Mouse (Mus musculus) gastrocnemius, postnatal 10 days (tissue): ENCODE results near the gene Frs2. TPM values are rescaled to one million over a fixed set of nuclear protein-coding genes. Genes with fewer than 3 reads are reported as not detected.
"Not testable (repeated sequence)": the region's sequence is repeated elsewhere in the genome, so short reads cannot be mapped to it uniquely, and the experiment has no call there.

ENCODE experiments used
- DNase-seq: peaks from one replicate; pipeline ENCODE4 v3.0.0; 2021; ENCODE audit warnings: mixed read lengths
- total RNA-seq, 2 experiments: library from RNA; stranded (reverse); gene quantifications; 2 replicates each; pipeline ENCODE4 v1.2.3; 2021

Frs2 gene
- total RNA-seq, 2 experiments from 2014 or later: 11.3 to 15.0 TPM

GRCm38 (mm10) chr10:117043497-117044166 lies 104.7 kb downstream of the Frs2 start:
- not testable (repeated sequence) for DNase-seq

GRCm38 (mm10) chr10:117042295-117042694 lies 106.0 kb downstream of the Frs2 start:
- no peak for DNase-seq

GRCm38 (mm10) chr10:117040355-117040754 lies 108.0 kb downstream of the Frs2 start:
- no peak for DNase-seq

GRCm38 (mm10) chr10:117033785-117034184 lies 114.5 kb downstream of the Frs2 start:
- DNase-seq: peak; percentile 90

GRCm38 (mm10) chr10:117031160-117031559 lies 117.2 kb downstream of the Frs2 start:
- DNase-seq: no peak

GRCm38 (mm10) chr10:117026176-117026575 lies 122.2 kb downstream of the Frs2 start:
- DNase-seq: no peak

- not testable (repeated sequence) for DNase-seq
Observed at GRCm38 (mm10) chr10:117025776-117026175, 122.6 kb downstream of the Frs2 start.

- DNase-seq: no peak
Observed at GRCm38 (mm10) chr10:117023693-117024092, 124.6 kb downstream of the Frs2 start.

- DNase-seq: peak; percentile 54
Observed at GRCm38 (mm10) chr10:117021020-117021754, 127.1 kb downstream of the Frs2 start.

Other genes starting within 250 kb of the Frs2 start
- gene Rab3ip, start 197.8 kb downstream of the Frs2 start, total RNA-seq: 10 to 100 TPM; 17.9 to 18.7 TPM
- gene Gm10271, start 175.9 kb downstream of the Frs2 start, total RNA-seq: not detected
- gene Best3, start 162.2 kb downstream of the Frs2 start, total RNA-seq: 1 to 10 TPM; 5.6 to 7.6 TPM
- gene Lrrc10, start 103.2 kb downstream of the Frs2 start, total RNA-seq: not detected
- gene Cct2, start 84.7 kb downstream of the Frs2 start, total RNA-seq: 100 to 1,000 TPM; 172 to 175 TPM
- gene Yeats4, start 76.0 kb upstream of the Frs2 start, total RNA-seq: 10 to 100 TPM; 24.5 to 25.2 TPM
- not detected for gene 9530003J23Rik, start 90.2 kb upstream of the Frs2 start, total RNA-seq
- 10 to 100 TPM; 34.9 to 50.6 TPM for gene Lyz2, start 133.8 kb upstream of the Frs2 start, total RNA-seq
- gene Lyz1, start 144.3 kb upstream of the Frs2 start, total RNA-seq: 1 to 10 TPM; 3.1 to 6.3 TPM
- 10 to 100 TPM; 40.1 to 46.3 TPM for gene Cpsf6, start 231.5 kb upstream of the Frs2 start, total RNA-seq